Mouse (Mus musculus) cortical plate, adult 2 months (tissue): Measurements from ENCODE around the gene Lcn4. TPM values are rescaled to one million over a fixed set of nuclear protein-coding genes. Genes with fewer than 3 reads are reported as not detected.
A peak's percentile ranks its signal among the peaks of the same experiment; 100 is the strongest.

Experiments used
- H3K27ac ChIP-seq: fragments of 200-500 bp; 2 replicates; pipeline ENCODE4 v1.5.1; 2012; ENCODE audit warnings: low read length, control low read depth, inconsistent platforms; ENCODE audit not compliant: insufficient read depth
- H3K4me1 ChIP-seq: fragments of 200-500 bp; 2 replicates; pipeline ENCODE4 v1.6.1; 2011; ENCODE audit warnings: low read length; ENCODE audit not compliant: control insufficient read depth, insufficient read depth
- H3K4me3 ChIP-seq: fragments of 200-500 bp; 2 replicates; pipeline ENCODE4 v1.5.1; 2011; ENCODE audit warnings: mild to moderate bottlenecking, low read length, control low read depth; ENCODE audit not compliant: insufficient read depth
- CTCF ChIP-seq: fragments of 200-500 bp; IDR thresholded peaks from 2 replicates; pipeline ENCODE4 v1.5.1; 2011; ENCODE audit warnings: mild to moderate bottlenecking, control low read depth, low read length; ENCODE audit not compliant: insufficient read depth; ENCODE audit errors: extremely low read depth
- POLR2A ChIP-seq: fragments of 200-500 bp; IDR thresholded peaks from 2 replicates; pipeline ENCODE4 v1.6.1; 2011; ENCODE audit warnings: mild to moderate bottlenecking, low read length, control low read depth; ENCODE audit not compliant: insufficient read depth; ENCODE audit errors: extremely low read depth
- polyA plus RNA-seq: library from polyadenylated mRNA; depleted of rRNA; stranded (reverse); fragments of >200 nt; gene quantifications from 2 replicates; pipeline ENCODE4 v1.2.3, GENCODE M21; 2012

Gene Lcn4
- polyA plus RNA-seq, 1 experiment = not detected

DNA sequence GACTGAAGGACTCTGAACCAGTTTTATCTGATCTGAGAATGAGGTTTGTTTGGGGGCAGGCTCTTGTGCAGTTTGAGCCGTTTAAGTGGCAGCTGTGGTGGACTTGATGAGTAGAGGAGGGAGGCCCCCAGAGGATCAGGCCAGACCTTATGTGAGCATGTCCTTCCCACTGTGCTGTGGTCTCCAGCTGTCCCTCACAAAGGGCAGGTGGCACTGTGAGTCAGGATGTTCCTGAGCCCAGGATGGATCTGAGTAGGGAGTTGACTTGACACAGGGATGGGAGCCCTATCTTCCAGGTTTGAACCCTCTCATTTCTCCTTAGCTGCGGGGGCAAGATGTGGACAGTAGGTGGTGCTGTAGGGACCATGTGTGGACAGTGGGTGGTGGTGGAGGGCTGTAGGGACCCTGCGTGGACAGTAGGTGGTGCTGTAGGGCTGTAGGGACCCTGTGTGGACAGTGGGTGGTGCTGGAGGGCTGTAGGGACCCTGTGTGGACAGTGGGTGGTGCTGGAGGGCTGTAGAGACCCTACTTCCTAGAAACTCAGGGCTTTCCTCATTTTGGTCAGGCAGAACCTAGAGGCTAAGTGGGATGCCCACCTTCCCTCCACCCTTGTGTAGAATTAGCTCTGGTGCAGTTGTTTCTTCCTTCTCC is 24.3 kb downstream of the Lcn4 start:
- Histone ChIP-seq H3K27ac (no peak overlapping the region), H3K4me1 (no peaks in the 10 kb centered on the region), H3K4me3 (no peak overlapping the region)
- TF ChIP-seq CTCF = peak; percentile 100
- TF ChIP-seq POLR2A = no peak

DNA sequence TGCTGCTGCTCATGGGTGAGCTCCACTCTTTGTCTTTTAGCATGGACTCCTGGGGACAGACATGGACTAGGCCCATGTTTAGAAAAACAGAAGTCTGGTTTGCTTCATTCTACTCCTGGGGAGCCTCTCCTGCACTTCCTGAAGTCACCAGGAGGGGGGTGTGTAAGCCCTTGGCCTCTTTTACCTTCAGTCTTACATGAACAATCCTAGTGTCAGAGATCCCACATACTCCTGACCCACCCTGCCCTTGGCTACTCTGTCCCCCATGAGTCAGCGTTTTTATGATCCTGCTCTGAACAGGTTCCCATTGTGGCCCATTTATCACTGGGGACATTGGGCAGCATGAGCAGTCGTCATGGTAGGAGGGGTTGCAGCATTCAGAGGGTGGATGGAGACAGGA is 27.1 kb downstream of the Lcn4 start:
- no peak for TF ChIP-seq POLR2A
- TF ChIP-seq CTCF = peak; percentile 41; the same call in 1 of the 2 replicates
- H3K27ac ChIP-seq = no peak overlapping the region
- no peaks in the 10 kb centered on the region for H3K4me1 ChIP-seq
- H3K4me3 ChIP-seq = no peak overlapping the region

DNA sequence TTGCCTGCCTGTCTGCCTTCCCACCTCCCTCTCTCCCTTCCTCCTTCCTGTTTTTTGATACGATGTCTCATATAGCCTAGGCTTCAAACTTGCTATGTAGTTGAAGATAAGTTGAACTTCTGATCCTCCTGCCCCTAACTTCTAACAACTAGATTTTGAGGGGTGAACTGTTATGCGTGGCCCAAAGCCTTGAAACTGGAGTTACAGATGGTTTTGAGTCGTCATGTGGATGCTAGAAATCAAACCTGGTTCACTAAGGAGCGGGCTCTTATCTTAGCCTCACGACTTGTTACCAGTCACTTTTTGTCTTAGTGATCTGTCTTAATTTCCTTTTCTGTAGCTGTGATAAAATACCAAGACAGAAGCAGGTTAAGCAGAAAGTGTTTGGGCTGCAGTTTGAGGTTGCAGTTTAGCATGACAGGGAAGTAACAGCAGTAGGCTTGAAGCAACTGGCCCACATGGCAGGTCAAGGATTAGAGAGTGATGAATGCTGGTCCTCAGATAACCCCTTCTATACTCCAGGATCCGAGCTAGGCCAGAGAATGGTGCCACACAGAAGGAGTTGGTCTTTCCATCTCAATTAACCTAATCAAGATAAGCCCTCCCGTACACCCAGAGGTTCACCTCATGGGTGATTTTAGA is 30.0 kb downstream of the Lcn4 start:
- H3K4me3 ChIP-seq = no peak overlapping the region
- H3K4me1 ChIP-seq = peaks cover 5% of the 10 kb centered on the region
- no peak overlapping the region for H3K27ac ChIP-seq
- TF ChIP-seq POLR2A (no peak), CTCF (no peak)

DNA sequence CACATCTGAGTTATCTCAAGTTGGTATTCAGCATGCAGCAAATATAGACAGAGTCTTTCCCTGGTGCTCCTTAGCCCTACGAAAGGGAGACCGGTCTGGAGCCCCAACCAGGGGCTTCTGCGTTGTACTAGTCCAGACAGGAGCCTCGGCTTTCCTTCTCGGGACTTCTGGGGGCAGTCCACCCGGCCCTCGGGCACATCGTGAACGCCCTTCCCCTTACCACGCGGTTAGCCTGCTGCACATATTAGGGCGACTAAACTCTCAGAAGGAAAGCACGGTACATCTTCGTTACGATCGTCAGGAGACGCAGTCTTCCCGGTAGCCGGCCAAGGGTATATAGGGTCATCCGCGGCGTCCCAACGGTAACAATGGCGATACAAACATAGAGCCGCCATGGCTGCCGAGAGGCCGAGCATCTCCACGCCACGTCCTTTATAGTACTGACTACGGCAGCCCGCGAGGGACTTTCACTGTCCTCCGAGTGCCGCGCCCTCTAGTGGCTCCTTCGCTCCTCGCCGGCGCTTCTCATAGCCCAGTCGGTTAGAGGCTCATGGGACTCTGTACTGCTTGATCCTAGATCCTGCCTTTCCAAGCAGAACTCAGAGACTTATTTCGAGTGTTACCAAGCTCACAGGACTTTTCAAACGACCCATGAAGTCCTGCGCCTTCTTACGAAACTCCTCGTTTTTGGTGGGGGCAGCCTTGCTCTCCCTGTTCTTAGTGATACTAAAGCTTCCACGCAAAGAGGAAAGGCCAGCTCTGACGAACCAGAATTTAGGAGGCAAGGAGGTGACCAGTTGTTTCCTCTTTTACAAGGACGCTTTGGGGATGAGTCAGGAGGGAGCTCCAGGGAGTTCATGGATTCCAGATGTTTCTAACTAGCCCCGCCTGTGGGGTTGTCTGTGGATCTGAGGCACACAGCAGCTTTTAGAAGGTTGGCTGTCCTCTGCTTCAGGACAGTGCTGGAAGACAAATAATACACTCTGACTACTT is 30.9 kb downstream of the Lcn4 start:
- H3K4me3 ChIP-seq = peak overlapping the region; percentile 91
- TF ChIP-seq CTCF (peak; percentile 74), POLR2A (peak; percentile 99)
- peaks cover 5% of the 10 kb centered on the region for H3K4me1 ChIP-seq
- H3K27ac ChIP-seq = peak overlapping the region; percentile 74

DNA sequence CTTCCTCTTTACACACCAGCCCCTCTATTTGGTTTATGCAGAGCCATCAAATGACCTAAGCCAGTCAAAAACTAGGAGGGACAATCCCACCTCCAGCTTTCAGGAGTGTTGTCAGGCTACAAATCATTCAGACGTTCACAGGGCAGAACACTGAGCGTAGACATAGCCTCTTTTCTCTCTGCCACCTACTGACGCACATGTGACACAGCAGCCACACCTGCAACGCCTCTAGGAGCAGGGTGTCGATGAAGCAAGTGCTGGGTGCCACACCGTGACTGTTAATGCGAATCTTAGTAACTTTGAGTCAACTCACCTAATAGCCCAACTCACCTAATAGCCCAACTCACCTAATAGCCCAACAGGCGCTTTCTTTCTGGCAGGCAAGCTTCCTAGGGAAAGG is 32.0 kb downstream of the Lcn4 start:
- H3K27ac ChIP-seq = no peak overlapping the region
- H3K4me3 ChIP-seq = peak overlapping the region; percentile 91
- 0 out of 2 replicates have a peak, but pooled peaks have one; percentile 29 for TF ChIP-seq POLR2A
- TF ChIP-seq CTCF = peak; percentile 31; the same call in 1 of the 2 replicates
- peaks cover 6% of the 10 kb centered on the region for H3K4me1 ChIP-seq

DNA sequence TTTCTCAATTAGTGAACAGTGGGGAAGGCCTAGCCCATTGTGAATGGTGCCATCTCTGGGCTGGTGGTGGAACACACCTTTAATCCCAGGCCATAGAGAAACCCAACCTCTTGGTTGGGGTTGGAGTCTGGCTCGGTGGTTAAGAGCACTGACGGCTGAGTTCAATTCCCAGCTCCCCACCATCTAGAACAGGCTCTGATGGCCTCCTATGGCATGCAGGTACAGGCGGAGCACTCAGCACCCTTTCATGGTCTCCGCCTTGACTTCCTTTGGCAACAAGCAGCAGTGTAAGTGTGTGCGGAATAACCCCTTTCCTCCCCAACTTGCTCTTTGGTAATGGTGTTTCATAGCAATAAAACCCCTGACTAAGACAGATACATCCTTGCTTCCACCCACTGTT is 32.5 kb downstream of the Lcn4 start:
- Histone ChIP-seq H3K4me3 (peak overlapping the region; percentile 91; the same call in 1 of the 2 replicates), H3K4me1 (peaks cover 6% of the 10 kb centered on the region)

DNA sequence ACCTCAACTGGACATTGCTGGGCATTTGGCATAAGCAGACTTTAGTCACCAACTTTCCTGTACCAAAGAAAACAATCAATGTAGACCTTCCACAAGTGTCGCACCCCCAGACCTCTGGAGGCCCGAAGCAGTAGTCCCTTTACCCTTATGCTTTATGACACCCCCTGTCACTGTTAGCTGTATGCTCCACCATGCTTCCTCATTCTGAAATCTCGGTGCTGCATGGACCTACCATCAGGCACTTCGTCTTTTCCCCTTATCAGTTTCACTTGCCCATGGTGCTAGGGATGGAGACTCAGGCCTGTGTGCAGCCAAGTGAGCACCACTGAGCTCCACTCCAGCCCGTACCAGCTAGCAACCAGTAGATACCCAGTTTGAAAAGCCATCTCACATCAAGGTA is 33.0 kb downstream of the Lcn4 start:
- TF ChIP-seq CTCF (no peak), POLR2A (no peak)
- H3K4me1 ChIP-seq = peaks cover 7% of the 10 kb centered on the region
- H3K27ac ChIP-seq = no peak overlapping the region
- H3K4me3 ChIP-seq = no peak overlapping the region

More for the DNA sequence above, 32.5 kb downstream of the Lcn4 start:
- H3K27ac ChIP-seq = no peak overlapping the region
- TF ChIP-seq POLR2A (no peak), CTCF (no peak)

DNA sequence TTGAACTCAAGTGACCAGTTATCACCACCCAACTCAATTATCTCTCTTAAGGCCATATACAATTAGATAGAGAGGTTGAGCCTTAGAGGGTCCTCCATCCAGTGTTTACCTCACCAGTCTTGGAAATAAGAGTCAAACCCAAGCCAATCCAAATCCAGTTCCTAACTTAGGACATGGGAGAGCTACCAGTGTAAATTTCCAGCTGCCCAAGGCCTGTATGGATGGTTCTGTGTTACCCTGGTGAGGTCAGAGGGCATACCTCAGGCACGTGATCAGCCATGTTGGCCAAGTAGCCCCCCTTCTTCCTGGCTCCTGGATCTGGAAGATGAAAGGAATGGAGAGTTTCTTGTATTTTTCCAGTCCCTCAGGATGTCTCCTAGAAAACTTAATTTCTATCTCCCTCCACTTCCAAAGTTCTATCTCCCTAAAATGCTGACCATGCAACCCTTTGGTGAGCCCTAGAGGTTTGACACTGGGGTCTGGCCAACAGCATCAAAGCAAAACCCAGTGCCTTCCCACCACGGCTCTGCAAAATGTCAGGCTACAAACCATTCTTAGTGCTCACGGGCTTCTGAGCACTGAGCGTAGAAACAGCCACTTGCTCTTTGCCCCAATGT is 33.7 kb downstream of the Lcn4 start:
- no peak overlapping the region for H3K4me3 ChIP-seq
- peaks cover 9% of the 10 kb centered on the region for H3K4me1 ChIP-seq
- H3K27ac ChIP-seq = no peak overlapping the region
- no peak for TF ChIP-seq CTCF
- TF ChIP-seq POLR2A = no peak

DNA sequence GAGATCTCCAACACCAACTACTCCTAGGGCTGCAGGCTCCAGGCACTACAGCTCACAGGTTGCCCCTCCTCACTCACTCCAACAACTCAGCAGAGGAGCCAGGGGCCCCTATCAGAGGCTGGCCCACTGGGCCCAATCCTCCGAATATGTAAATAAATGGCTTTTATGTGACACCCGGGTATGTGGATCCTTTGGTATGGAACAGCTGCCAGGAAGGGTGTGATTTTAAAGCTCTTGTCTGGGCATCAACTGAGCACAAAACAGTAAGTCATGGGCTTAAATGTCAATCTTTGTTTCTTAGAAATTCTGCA is 34.8 kb downstream of the Lcn4 start:
- TF ChIP-seq CTCF = no peak
- TF ChIP-seq POLR2A = no peak
- Histone ChIP-seq H3K4me3 (no peak overlapping the region), H3K4me1 (peaks cover 11% of the 10 kb centered on the region)

More for the DNA sequence above, 34.8 kb downstream of the Lcn4 start:
- H3K27ac ChIP-seq = no peak overlapping the region
